Mouse (Mus musculus) C2C12 (cell line): ENCODE measurements around the gene Lhpp.

Experiments used
- CEBPB ChIP-seq: IDR thresholded peaks from one replicate; pipeline ENCODE4 v1.6.1; 2011; ENCODE audit warnings: low read depth, mild to moderate bottlenecking, control low read depth, moderate library complexity
- CTCF ChIP-seq: IDR thresholded peaks from one replicate; pipeline ENCODE4 v1.5.1; 2011; ENCODE audit not compliant: control insufficient read depth, insufficient read depth, insufficient read length
- FOSL1 ChIP-seq: IDR thresholded peaks from one replicate; pipeline ENCODE4 v1.8.0; 2011; ENCODE audit warnings: mild to moderate bottlenecking, low read length; ENCODE audit not compliant: poor library complexity, insufficient read depth, severe bottlenecking
- MAX ChIP-seq: IDR thresholded peaks from one replicate; pipeline ENCODE4 v1.6.1; 2011; ENCODE audit warnings: mild to moderate bottlenecking, control low read depth
- MYOD1 ChIP-seq: IDR thresholded peaks from one replicate; pipeline ENCODE4 v1.6.1; 2011; ENCODE audit warnings: low read depth; ENCODE audit not compliant: control insufficient read depth, insufficient read length
- MYOG ChIP-seq: IDR thresholded peaks from one replicate; pipeline ENCODE4 v1.6.1; 2011; ENCODE audit not compliant: control insufficient read depth, insufficient read length; ENCODE audit errors: extremely low read depth
- USF1 ChIP-seq: IDR thresholded peaks from one replicate; pipeline ENCODE4 v1.6.1; 2011; ENCODE audit warnings: low read depth, mild to moderate bottlenecking, control low read depth, moderate library complexity

GRCm38 (mm10) chr7:132572738-132573137 lies 37.7 kb upstream of the Lhpp start:
- TF ChIP-seq CTCF (no peak), MAX (no peak), USF1 (no peak), CEBPB (no peak), MYOD1 (no peak), MYOG (no peak), FOSL1 (no peak)
